Mouse (Mus musculus): Measurements from ENCODE around the gene D430019H16Rik. TPM values are rescaled to one million over a fixed set of nuclear protein-coding genes. Genes with fewer than 3 reads are reported as not detected.

D430019H16Rik gene
- total RNA-seq, 1 experiment from 2014 or later: 5.3 TPM

DNA sequence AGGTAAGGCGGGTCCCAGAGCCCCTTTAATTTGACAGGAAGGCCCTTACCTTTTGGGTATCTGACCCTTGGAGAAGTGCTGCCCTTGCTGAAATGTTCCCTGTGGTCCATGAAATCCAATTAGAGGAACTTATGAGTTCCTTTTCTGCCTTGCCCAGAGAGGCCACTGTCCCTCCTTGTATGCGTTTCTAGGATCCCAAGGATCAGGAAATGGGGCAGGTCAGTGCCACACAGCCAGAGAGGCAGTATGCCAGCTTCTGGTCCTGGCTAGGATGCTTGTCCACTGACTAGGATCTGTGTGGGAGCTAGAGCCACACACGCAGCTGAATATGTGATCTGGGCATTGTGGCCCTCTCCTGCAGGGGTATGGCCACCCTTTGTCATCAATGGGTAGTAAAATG lies 36.6 kb downstream of the D430019H16Rik start:
- no peak for DNase-seq

DNA sequence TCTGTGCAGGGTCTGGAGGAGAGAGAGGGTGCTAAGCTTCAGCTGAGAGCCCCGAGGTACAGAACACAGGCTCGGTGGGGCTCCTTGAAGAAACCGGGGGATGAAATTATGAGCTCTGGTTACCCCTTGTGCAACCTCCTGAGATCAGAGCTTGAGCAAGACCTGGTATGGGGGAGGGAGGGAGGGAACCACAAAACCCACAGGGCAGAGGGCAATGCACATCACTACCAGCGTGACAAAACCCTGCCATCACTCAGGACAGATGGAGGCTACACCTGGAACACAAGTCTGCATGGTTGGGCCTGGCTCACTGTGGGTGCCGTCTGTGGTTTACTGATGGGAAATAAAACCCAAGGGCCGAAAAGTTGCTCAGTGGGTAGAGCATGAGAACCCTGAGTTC lies 37.1 kb downstream of the D430019H16Rik start:
- no peak for DNase-seq

DNA sequence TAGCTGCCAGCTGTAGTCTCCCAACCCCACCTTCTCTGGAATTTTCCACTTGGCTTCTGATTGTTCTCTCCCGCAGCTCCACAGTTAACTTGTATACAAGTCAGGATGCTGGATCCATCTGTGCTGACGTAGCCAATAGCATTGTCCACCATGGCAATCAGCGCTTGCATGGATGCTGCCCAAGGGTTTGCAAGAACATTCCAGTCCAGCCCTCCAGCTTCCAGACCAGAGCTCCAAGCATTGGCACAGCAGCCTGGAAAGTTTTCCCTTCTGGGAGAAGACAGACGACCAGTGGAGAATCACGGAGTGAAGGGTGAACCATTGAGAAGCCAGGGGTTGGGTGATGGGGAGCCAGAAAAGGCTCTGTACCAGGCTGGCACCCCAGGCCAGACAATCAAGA lies 41.1 kb downstream of the D430019H16Rik start:
- no peak for DNase-seq

DNA sequence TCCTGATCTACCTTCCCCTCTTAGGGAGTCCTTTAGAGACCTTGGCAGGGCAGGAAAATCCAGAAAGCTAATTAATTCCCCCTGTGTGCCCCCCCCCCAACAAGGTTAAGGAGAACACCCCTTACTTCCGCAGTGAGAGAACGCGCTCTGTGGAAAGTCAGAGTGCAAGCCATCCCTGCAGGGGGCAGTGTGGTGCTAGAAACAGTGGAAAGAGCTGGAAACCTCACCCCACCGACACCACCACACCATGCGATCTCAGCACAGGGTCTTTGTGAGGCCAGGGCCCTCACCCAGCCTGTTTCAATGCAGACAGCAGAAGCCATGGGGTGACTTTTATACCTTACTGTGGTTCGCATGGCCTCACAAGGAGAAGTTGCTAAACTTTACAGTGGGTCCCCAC lies 44.2 kb downstream of the D430019H16Rik start:
- DNase-seq: peak; percentile 86

DNA sequence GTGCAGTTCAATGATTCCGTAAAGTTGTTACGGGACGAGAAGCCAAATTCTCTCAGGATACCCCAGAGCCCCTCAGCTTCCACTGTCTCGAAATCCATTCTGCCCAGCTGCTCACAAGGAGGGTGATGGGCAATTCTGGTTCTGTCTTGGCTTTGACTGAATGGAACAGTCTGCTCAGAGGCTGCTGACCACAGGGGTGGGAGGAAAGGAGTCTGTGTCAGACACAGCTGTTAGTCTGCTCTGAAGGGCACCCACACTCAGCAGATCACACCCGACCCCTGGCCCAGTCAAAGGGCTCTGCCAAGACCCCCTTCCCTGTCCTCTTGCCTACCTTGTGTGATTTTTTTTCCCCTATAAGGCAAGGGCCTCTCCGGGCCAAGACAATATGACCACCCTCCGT lies 44.8 kb downstream of the D430019H16Rik start:
- DNase-seq: no peak

DNA sequence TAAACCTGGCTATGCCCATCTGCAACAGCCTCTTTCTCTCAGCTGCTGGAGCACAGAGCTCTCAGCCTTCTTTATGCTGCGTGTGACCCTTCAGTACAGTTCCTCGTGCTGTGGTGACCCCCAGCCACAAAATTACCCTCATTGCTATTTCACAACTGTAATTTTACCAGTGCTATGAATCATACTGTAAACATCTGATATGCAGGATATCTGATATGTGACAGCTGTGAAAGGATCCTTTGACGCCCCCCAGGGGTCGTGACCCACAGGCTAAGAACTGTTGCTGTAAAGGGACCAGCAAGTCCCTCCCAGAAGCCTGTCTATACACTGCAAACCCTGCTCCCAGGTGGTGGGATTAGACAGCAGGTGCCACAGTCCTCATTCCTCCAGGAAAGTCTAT lies 45.2 kb downstream of the D430019H16Rik start:
- DNase-seq: no peak

DNA sequence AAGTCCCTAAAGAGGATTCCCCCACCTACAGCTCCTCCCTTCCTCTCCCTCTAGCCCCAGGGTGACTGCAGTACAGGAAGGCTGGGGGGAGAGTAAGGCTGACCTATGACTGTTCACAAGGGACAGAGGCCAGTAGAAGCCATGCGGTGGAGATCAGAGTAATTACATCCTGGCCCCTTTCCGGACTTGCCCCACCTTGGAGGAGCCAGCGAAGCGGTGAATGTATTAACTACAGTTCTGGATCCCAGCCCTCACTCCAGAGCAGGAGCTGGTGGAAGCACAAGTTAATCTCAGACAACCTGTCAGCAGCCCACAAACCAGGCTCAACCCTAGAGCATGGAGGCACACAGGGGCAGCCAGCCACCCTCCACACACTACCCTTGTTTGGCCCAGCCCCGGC lies 47.3 kb downstream of the D430019H16Rik start:
- no peak for DNase-seq

DNA sequence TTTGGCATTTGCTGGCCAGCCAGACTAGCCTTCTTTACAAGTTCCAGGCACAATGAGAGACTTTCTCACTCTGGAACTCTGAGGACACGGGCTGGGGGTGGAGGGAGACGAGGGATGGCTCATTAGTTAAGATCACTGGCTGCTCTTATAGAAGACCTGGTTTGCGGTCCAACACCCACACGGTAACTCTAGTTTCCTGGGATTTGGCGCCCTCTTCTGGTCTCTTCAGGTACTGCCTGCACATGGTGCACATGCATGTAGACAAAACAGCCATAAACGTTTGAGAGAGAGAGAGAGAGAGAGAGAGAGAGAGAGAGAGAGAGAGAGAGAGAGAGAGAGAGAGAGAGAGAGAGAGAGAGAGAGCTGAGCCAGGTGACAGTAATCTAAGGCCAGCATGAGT lies 51.1 kb downstream of the D430019H16Rik start:
- no peak for DNase-seq

DNA sequence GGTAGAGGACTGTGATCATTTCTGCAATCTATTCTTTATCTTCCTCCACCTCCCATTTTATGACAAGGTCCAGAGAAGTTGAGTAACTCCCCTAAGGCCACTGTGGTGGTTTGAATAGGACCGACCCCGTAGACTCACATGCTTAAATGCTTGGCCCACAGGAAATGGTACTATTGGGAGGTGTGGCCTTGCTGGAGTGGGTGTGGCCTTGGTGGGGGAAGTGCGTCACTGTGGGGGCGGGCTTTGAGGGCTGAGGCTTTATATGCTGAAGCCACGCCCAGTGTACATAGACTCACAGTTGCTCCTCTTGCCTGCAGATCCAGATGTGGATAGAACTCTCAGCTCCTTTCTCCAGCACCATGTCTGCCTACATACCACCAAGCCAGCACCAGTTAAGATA lies 57.5 kb downstream of the D430019H16Rik start:
- no peak for DNase-seq

DNA sequence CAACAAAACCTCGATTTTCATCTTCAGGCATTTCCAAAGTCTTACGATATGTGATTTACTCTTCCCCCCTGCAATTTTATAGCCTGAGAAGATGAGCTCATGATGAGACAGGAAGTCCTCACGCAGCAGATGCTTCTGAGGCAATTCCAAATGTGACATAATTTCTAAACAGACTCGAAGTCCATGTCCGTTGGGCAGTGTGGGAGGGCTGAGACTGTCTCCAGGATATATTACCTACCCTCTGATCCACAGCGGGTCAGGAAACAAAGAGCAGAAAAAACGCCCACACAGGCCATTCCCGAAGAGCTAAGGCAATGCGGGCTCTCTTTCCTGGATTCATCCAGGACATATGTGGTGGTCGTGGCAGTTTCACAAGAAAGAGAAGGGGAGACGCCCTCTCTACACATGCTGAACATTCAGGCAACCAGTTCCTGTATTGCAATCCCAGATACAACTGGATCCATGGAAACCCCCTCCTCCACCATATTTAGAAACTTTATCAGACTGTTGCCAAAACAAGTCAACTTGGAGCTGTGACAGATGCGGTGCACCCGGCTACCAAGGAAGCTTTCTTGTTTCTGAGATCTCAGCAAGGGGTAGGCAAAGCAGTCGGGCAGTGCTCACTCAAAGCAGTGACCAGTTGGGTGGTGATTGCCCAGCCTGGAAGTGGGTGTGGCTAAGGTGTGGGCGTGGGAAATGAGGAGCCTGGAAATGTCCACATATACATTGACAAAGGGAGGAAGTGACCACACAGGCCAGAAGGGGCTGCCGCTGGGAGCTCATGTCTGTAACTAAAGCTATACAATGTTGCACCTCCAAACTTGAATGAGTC lies 58.2 kb downstream of the D430019H16Rik start:
- DNase-seq: no peak

DNA sequence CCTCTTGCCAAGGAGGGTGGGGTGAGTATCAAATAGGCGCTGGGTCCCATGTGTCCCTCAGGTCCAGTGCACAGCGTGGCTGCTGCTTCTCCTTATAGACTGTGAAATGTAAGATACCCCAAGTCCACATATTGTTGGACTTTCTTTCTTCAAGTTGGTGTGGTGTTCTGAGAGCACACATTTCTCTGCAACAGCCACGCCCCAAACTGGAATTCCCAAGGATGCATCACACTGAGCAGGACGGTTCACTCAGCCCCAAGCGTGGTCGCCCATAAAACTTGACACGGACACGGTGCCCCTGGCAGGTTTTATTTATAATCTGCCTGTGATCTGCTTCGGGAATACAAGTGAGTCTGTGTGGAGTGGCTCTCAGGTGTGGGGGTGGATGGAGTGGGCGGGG lies 60.5 kb downstream of the D430019H16Rik start:
- no peak for DNase-seq

DNA sequence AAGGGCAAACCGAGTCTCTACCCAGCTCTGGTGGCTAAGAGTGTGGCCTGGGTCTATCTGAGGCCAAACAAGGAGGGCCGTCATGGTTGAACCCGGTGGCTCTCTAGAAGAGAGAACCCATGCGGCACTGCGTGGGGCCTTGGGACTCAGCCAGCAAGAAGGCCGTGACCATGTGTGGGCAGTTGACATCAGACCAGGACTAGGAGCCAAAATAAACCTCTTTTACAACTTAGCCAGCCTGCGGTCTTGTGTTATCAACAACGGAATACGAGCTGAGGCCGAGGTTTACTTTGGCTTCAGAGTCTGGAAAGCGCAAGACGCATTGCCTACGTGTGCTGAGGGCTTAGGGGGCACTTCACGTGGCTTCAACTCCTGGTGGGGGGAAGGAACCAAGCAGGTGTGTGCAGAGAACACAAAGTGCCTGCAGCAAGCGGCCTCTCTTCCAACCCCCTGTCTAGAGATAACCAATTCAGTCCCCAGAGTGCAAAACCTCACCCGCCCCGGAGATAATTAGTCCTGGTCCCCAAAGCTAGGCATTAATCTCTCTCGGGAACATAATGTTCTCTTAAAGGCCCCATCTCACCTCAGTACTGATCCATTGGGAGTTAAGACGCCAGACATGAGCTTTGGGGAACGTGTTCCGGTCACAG lies 63.5 kb downstream of the D430019H16Rik start:
- peak; percentile 50 for DNase-seq

DNA sequence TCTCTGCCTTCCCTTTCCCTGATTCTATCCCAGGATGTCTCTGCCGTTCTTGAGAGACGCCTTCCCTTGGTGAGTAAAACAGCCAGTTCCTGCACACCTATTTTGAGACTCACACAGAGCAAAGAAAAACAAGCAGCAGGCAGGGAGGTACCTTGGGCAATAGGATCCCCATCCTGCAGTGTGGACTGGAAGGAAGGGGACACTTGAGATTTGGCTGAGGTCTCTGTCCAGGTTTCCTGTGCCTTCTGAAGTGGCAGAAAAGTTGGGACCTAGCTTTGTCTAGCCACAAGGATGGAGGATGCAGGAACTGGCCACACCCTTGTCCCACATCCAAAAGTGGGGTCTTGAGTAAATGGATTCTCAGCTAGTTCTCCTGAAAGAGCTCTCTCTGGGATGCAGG lies 66.2 kb downstream of the D430019H16Rik start:
- DNase-seq: no peak

DNA sequence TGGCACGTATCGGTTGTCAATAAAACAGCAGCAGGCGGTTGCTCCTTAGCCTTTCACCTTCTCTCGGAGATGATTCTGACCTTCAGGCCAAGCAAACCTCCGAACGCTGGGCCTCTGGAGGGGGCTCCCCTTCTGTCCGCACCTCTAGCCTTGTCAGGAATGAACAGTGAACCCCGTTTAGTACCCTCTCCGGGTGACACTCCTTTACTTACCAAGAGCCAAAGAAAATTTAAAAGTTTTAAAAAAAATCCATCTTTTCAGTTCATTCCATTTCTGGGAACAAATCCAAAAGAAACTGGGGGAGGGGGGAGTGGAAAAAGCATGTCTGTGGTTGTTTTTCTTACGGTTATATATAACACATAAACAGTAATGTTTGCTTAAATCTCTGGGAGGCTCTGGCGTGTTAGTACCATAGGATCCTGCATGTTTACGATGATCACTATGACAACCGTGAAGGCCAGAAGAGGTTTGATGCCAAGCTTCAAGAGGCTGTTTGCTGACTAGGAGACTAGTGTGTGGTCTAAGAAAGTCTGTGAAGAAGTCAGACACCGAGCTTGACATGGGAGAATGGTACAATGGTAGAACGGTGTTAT lies 67.6 kb downstream of the D430019H16Rik start:
- DNase-seq: no peak

DNA sequence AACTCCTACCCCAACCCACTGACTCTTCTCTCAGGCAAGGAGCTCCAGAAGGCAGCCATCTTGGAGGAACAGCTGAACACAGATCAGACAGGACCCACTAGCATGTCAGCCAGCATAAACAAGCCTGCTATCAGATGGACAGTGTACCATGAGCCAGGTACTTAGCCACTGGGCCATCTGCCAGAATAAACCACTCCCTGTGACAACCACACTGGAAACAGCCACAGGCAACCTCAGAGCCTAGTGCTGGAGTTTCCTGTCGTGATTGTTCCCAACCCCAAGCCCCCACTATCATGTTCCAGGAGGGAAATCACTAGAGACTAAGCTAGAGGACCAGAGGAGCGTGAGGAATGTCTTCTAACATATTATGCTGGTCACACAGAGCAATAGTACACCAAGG lies 70.1 kb downstream of the D430019H16Rik start:
- DNase-seq: no peak

DNA sequence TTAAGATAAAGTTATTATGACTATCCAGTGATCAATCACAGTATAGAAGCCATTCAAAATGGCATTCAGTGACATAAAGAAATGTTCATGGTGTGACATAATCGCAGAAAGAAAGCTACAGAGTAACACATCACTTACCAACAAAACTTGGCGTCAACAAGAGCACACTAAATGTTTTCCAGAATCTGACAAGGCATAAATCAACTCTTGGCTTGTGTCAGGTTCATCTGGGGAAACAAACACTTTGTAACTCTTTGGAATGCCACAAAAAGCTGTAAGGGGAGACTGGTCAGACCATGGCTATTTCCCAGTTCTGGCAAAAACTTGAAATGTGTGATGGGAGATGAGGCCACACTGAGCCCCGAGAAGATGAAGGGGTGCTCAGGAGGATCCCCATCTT lies 72.5 kb downstream of the D430019H16Rik start:
- DNase-seq: no peak

DNA sequence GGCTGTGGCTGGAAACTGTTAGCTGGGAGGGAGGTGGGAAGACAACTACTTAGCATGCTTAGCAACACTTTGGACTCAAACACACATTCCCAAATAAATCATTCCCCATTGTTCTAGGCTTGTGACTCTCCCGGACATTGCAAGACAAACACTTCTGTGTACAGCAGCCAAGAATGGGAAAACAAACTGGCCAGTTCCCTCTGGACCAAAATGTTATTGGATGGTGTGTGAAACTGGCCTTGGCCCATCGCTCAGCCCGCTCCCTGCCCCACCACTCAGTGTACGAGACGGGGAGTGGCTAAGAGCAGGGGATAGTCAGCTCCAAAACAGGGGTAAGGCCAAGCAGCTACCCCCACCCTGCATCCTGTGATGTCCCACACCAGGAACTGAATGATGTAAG lies 73.2 kb downstream of the D430019H16Rik start:
- no peak for DNase-seq

DNA sequence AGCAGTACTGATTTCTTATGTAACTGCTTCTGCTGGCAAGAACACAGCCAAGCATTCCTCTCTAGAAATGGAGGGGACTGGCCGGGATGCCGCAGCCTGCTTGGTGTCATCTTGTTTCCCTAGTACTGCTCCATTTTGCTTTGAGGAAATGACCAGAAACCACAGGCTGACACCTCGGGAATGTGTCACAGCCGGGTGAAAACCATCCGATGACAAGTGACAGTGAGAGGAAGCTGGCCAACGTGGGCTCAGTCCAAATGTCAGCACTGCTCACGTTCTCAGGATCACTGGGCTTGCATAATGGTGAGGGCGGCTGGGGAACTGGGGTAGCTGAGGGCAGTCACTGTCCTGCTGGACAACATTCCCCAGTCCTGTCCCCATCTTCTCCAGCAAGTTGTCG lies 75.9 kb downstream of the D430019H16Rik start:
- DNase-seq: no peak

DNA sequence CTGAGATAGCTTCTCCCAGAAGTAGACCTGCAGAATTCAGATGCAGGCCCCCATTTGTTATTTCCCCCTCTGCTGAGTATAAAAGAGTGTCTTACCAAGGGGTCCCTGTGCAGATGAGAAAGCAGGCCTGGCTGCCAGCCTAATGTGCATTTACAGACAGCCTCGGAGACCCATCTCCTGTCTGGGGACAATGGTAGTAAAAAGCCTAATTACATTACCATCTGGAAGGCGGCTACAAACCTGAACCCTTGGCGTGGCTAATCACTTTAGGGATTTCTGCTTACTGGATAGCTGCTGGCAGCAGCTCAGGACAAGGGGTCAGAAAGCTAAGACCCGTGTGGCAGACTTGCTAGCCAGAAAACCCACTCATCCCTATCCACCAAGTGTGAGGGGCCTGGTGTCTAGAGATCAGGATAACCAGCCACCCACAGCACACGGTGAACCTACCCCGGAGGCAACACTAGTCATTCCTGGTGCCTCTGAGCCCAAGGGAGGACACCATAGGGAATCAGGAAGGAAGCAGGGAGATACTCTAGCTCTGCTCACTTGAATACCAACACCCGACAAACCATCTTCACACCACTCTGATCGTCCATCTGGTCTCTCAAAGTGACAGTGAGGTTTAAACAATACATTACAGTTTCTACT lies 78.2 kb downstream of the D430019H16Rik start:
- DNase-seq: no peak

DNA sequence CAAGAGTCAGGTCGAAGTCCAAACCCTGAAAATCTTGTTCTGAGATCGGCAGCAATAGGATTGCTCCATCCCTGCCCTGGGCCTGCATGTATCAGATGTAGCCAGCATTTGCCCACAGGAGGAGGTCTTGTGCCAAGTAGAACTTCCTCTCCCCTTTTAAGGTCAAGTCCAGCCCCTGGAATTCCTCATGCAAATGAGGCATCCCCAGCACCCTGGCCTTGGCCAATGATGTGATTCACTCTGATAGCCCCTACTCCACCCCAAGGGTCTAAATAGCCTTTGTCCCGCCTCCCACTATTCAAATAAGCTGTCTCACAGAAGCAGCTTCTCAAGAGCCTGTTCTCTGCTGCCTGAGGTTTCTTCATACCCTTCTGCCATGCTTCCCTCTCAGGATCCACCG lies 81.2 kb downstream of the D430019H16Rik start:
- DNase-seq: no peak

DNA sequence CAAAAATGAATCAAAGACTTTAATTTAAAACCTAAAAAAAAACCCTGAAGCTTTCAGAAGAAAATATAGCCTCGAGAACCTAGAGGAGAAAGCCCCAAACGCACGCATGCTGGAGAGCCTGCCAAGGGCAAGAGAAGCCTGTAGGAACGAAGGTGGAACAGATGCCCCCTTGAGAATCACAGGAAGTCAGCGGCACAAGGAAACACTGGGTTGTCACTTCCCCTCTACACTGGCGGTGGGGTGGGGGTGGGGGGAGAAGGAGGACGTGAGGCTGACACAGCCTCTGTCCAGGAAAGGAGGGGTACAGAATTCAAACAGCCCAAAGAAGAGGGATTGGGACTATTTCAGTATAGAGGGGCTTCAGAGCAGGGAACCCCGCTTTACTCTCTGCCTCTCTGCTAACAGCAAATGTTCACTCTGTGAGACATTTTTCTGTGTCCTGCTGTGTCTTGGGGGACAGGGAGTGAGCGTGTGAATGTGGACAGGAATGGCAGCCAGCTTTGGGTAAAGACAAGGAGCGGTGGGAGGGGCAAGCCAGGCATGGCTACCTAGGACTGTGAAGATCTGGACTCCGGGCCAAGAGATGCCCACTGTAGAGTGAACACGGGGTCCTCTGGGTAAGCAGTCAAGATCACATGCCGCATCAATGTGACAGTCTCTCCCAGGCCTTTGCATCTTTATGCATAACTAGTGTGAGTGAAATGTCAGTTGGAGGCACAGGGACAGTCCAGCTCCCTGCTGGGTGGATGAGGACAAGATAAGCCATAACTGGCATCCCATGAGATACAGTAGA lies 82.5 kb downstream of the D430019H16Rik start:
- DNase-seq: no peak

DNA sequence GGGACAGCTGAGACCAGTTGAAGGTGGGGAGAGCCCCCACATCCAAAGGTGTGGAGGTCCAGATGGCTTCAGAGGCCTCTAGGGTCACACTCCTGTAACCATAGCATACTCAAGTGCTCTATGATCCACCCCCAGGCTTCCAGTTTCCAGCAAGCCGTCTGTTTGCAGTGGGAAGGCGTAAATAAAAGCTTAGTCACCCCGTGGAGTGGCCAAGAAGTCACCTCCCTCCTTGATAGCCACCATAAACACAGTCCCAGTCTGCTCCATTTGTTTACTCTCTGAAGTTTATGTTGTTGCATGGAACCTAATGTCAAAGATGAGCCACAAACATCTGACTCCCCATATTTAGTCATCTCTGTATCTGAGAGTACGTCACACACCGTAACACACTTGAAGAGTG lies 83.5 kb downstream of the D430019H16Rik start:
- DNase-seq: no peak
